Mouse (Mus musculus) cerebellum, adult 9-10 months (tissue): ENCODE data around the gene Chit1.

Source experiments
- DNase-seq: peaks from one replicate; pipeline ENCODE4 v3.0.0; 2022

The Chit1 gene

GRCm38 (mm10) chr1:134080406-134080805 lies 30.6 kb upstream of the Chit1 start:
- DNase-seq, result peak; percentile 67

- DNase-seq, result peak; percentile 41
These were observed 30.1 kb upstream of the Chit1 start for GRCm38 (mm10) chr1:134080881-134081450.

GRCm38 (mm10) chr1:134082987-134083516 lies 28.0 kb upstream of the Chit1 start:
- peak; percentile 38 for DNase-seq

GRCm38 (mm10) chr1:134083676-134084075 lies 27.4 kb upstream of the Chit1 start:
- DNase-seq, result no peak

GRCm38 (mm10) chr1:134084128-134084527 lies 26.9 kb upstream of the Chit1 start:
- DNase-seq, result peak; percentile 63

GRCm38 (mm10) chr1:134086017-134086416 lies 25.0 kb upstream of the Chit1 start:
- DNase-seq, result peak; percentile 33

- peak; percentile 75 for DNase-seq
These were observed 24.1 kb upstream of the Chit1 start for GRCm38 (mm10) chr1:134086811-134087398.

- no peak for DNase-seq
These were observed 22.0 kb upstream of the Chit1 start for GRCm38 (mm10) chr1:134089074-134089473.

GRCm38 (mm10) chr1:134091851-134092250 lies 19.2 kb upstream of the Chit1 start:
- peak; percentile 39 for DNase-seq

GRCm38 (mm10) chr1:134092368-134092767 lies 18.7 kb upstream of the Chit1 start:
- no peak for DNase-seq

GRCm38 (mm10) chr1:134092852-134093770 lies 17.9 kb upstream of the Chit1 start:
- DNase-seq, result peak; percentile 92

- peak; percentile 61 for DNase-seq
These were observed 17.1 kb upstream of the Chit1 start for GRCm38 (mm10) chr1:134093771-134094526.

- DNase-seq, result no peak
These were observed 15.9 kb upstream of the Chit1 start for GRCm38 (mm10) chr1:134095033-134095612.

- no peak for DNase-seq
These were observed 15.3 kb upstream of the Chit1 start for GRCm38 (mm10) chr1:134095721-134096120.

GRCm38 (mm10) chr1:134096264-134096934 lies 14.6 kb upstream of the Chit1 start:
- peak; percentile 48 for DNase-seq

GRCm38 (mm10) chr1:134097080-134097855 lies 13.8 kb upstream of the Chit1 start:
- no peak for DNase-seq

GRCm38 (mm10) chr1:134097956-134098725 lies 12.9 kb upstream of the Chit1 start:
- no peak for DNase-seq

GRCm38 (mm10) chr1:134098726-134099515 lies 12.1 kb upstream of the Chit1 start:
- peak; percentile 65 for DNase-seq

GRCm38 (mm10) chr1:134099516-134100235 lies 11.4 kb upstream of the Chit1 start:
- no peak for DNase-seq
